Mouse (Mus musculus) stomach, postnatal 0 days (tissue): ENCODE results near the gene Hdac5. TPM values are rescaled to one million over a fixed set of nuclear protein-coding genes. Genes with fewer than 3 reads are reported as not detected.

Experiments used
- ATAC-seq: fragments of 200-750 bp; cut with Nextera tagmentation; 2 replicates; pipeline ENCODE4 v1.8.0; 2017; ENCODE audit not compliant: low FRiP score, low TSS enrichment
- DNase-seq: peaks from one replicate; pipeline ENCODE4 v3.0.0-alpha.2; 2016; ENCODE audit warnings: low spot score
- H3K27ac ChIP-seq: fragments of 300-500 bp; sonication (generic); replicated peaks from 2 replicates; pipeline ENCODE4 v1.5.1; 2014; ENCODE audit warnings: mild to moderate bottlenecking, control low read depth
- H3K27me3 ChIP-seq: fragments of 300-500 bp; sonication (generic); 2 replicates; pipeline ENCODE4 v1.6.1; 2014; ENCODE audit warnings: low read length; ENCODE audit not compliant: control insufficient read depth, insufficient read depth
- H3K36me3 ChIP-seq: fragments of 300-500 bp; sonication (generic); 2 replicates; pipeline ENCODE4 v1.6.1; 2014; ENCODE audit warnings: low read length, mixed read lengths; ENCODE audit not compliant: control insufficient read depth, insufficient read depth
- H3K4me1 ChIP-seq: fragments of 300-500 bp; sonication (generic); replicated peaks from 2 replicates; pipeline ENCODE4 v1.6.1; 2014; ENCODE audit warnings: antibody characterized with exemption; ENCODE audit not compliant: control insufficient read depth, insufficient read depth
- H3K4me2 ChIP-seq: fragments of 300-500 bp; sonication (generic); replicated peaks from 2 replicates; pipeline ENCODE4 v1.6.1; 2014; ENCODE audit warnings: low read depth, mild to moderate bottlenecking, control low read depth, moderate library complexity
- H3K4me3 ChIP-seq: fragments of 300-500 bp; sonication (generic); 2 replicates; pipeline ENCODE4 v1.5.1; 2014; ENCODE audit warnings: low read depth, low read length, control low read depth
- H3K9ac ChIP-seq: fragments of 300-500 bp; sonication (generic); 2 replicates; pipeline ENCODE4 v1.6.1; 2014; ENCODE audit warnings: mild to moderate bottlenecking, low read length, control low read depth, mixed read lengths
- H3K9me3 ChIP-seq: fragments of 300-500 bp; sonication (generic); 2 replicates; pipeline ENCODE4 v1.6.1; 2016; ENCODE audit warnings: low read length; ENCODE audit not compliant: control insufficient read depth
- CTCF ChIP-seq: IDR thresholded peaks from 2 replicates; pipeline ENCODE4 v1.5.1; 2016; ENCODE audit warnings: antibody characterized with exemption, low read depth, mild to moderate bottlenecking, moderate library complexity
- EP300 ChIP-seq: optimal IDR thresholded peaks from 2 replicates; pipeline ENCODE3; 2016; ENCODE audit warnings: antibody characterized with exemption
- WGBS: fragments of 180-500 bp; shearing (Covaris S2); extraction: QIAGEN DNeasy Blood & Tissue Kit; methylation state at CpG from one replicate; pipeline ENCODE4 v1.1.7; 2014; 5-methylcytosine and 5-hydroxymethylcytosine counted together
- polyA plus RNA-seq: library from polyadenylated mRNA; unstranded; fragments of >200 nt; fragmentation: Nextera tagmentation; extraction: Ambion mirVana; gene quantifications from 2 replicates; pipeline ENCODE4 v1.2.1, GENCODE M21; 2015

Gene Hdac5
- polyA plus RNA-seq, 1 experiment from 2014 or later, result 33.8 TPM

- no peak overlapping the region for H3K4me2 ChIP-seq
- H3K27me3 ChIP-seq, result no peaks in the 10 kb centered on the region
- peaks cover 39% of the 10 kb centered on the region for H3K4me1 ChIP-seq
- H3K4me3 ChIP-seq, result no peak overlapping the region
- 0 out of 2 replicates have a peak, but pooled peaks cover 2% of the 10 kb centered on the region for H3K36me3 ChIP-seq
- no peak overlapping the region for H3K9ac ChIP-seq
- no peak for TF ChIP-seq EP300
- no peak for TF ChIP-seq CTCF
- H3K9me3 ChIP-seq, result no peaks in the 10 kb centered on the region
- no peak for ATAC-seq
- 38% methylated on average over 4 of the region's 4 CpGs for WGBS
- peak overlapping the region; percentile 91 for H3K27ac ChIP-seq
- peak; percentile 40 for DNase-seq
Measured at GRCm38 (mm10) chr11:102219994-102220346, 10.0 kb downstream of the Hdac5 start.

- DNase-seq (no peak), ATAC-seq (no peak)
- Histone ChIP-seq H3K36me3 (0 out of 2 replicates have a peak, but pooled peaks cover 2% of the 10 kb centered on the region), H3K9ac (peak overlapping the region; percentile 69), H3K9me3 (no peaks in the 10 kb centered on the region), H3K27ac (peak overlapping the region; percentile 91), H3K4me1 (peaks cover 39% of the 10 kb centered on the region), H3K27me3 (no peaks in the 10 kb centered on the region), H3K4me2 (peak overlapping the region; percentile 81), H3K4me3 (peak overlapping the region; percentile 51; the same call in 1 of the 2 replicates)
- no peak for TF ChIP-seq CTCF
- TF ChIP-seq EP300, result no peak
- 47% methylated on average over 13 of the region's 14 CpGs for WGBS
Measured at GRCm38 (mm10) chr11:102219247-102219993, 10.5 kb downstream of the Hdac5 start.

GRCm38 (mm10) chr11:102218783-102219182, 11.2 kb downstream of the Hdac5 start:
- H3K9ac ChIP-seq, result peak overlapping the region; percentile 69
- H3K4me3 ChIP-seq, result peak overlapping the region; percentile 51
- H3K27me3 ChIP-seq, result no peaks in the 10 kb centered on the region
- WGBS, result 0% methylated on average over 6 of the region's 10 CpGs
- peak overlapping the region; percentile 81 for H3K4me2 ChIP-seq
- peak; percentile 97 for DNase-seq
- peak; percentile 82 for ATAC-seq
- peak overlapping the region; percentile 91 for H3K27ac ChIP-seq
- H3K36me3 ChIP-seq, result 0 out of 2 replicates have a peak, but pooled peaks cover 2% of the 10 kb centered on the region
- H3K4me1 ChIP-seq, result peaks cover 44% of the 10 kb centered on the region
- no peaks in the 10 kb centered on the region for H3K9me3 ChIP-seq
- TF ChIP-seq EP300 (peak; percentile 76), CTCF (peak; percentile 31; the same call in 1 of the 2 replicates)

- TF ChIP-seq CTCF (no peak), EP300 (no peak)
- peak overlapping the region; percentile 81 for H3K4me2 ChIP-seq
- H3K27ac ChIP-seq, result peak overlapping the region; percentile 91
- peaks cover 45% of the 10 kb centered on the region for H3K4me1 ChIP-seq
- 31% methylated on average over 7 of the region's 7 CpGs for WGBS
- no peaks in the 10 kb centered on the region for H3K27me3 ChIP-seq
- H3K36me3 ChIP-seq, result 0 out of 2 replicates have a peak, but pooled peaks cover 2% of the 10 kb centered on the region
- peak overlapping the region; percentile 69 for H3K9ac ChIP-seq
- ATAC-seq, result no peak
- DNase-seq, result no peak
- H3K4me3 ChIP-seq, result peak overlapping the region; percentile 51
- H3K9me3 ChIP-seq, result no peaks in the 10 kb centered on the region
Measured at GRCm38 (mm10) chr11:102217876-102218430, 12.0 kb downstream of the Hdac5 start.

- peak overlapping the region; percentile 81 for H3K4me2 ChIP-seq
- 17% methylated on average over 6 of the region's 6 CpGs for WGBS
- peak; percentile 65 for DNase-seq
- H3K9ac ChIP-seq, result peak overlapping the region; percentile 69
- no peak for TF ChIP-seq CTCF
- no peak for TF ChIP-seq EP300
- H3K27me3 ChIP-seq, result no peaks in the 10 kb centered on the region
- ATAC-seq, result no peak
- peak overlapping the region; percentile 51 for H3K4me3 ChIP-seq
- 0 out of 2 replicates have a peak, but pooled peaks cover 2% of the 10 kb centered on the region for H3K36me3 ChIP-seq
- H3K4me1 ChIP-seq, result peaks cover 45% of the 10 kb centered on the region
- H3K27ac ChIP-seq, result peak overlapping the region; percentile 91
- H3K9me3 ChIP-seq, result no peaks in the 10 kb centered on the region
Measured at GRCm38 (mm10) chr11:102217396-102217795, 12.6 kb downstream of the Hdac5 start.

- no peak for DNase-seq
- Histone ChIP-seq H3K4me1 (peaks cover 43% of the 10 kb centered on the region), H3K27ac (peak overlapping the region; percentile 91), H3K36me3 (0 out of 2 replicates have a peak, but pooled peaks cover 2% of the 10 kb centered on the region), H3K27me3 (no peaks in the 10 kb centered on the region), H3K4me3 (peak overlapping the region; percentile 51), H3K4me2 (peak overlapping the region; percentile 81), H3K9me3 (no peaks in the 10 kb centered on the region), H3K9ac (peak overlapping the region; percentile 69)
- WGBS, result 13% methylated on average over 5 of the region's 5 CpGs
- peak; percentile 4 for ATAC-seq
- TF ChIP-seq EP300, result peak; percentile 13
- no peak for TF ChIP-seq CTCF
Measured at GRCm38 (mm10) chr11:102216886-102217240, 13.1 kb downstream of the Hdac5 start.
